Mouse (Mus musculus) CD4-positive, CD25-positive, alpha-beta regulatory T cell, adult 2 months (primary cell): ENCODE measurements around the gene Dusp23.
A peak's percentile ranks its signal among the peaks of the same experiment; 100 is the strongest.

Experiments used
- DNase-seq: peaks from one replicate; pipeline ENCODE4 v3.0.0-alpha.2; 2012; ENCODE audit warnings: low read depth, low spot score

Gene Dusp23

DNA sequence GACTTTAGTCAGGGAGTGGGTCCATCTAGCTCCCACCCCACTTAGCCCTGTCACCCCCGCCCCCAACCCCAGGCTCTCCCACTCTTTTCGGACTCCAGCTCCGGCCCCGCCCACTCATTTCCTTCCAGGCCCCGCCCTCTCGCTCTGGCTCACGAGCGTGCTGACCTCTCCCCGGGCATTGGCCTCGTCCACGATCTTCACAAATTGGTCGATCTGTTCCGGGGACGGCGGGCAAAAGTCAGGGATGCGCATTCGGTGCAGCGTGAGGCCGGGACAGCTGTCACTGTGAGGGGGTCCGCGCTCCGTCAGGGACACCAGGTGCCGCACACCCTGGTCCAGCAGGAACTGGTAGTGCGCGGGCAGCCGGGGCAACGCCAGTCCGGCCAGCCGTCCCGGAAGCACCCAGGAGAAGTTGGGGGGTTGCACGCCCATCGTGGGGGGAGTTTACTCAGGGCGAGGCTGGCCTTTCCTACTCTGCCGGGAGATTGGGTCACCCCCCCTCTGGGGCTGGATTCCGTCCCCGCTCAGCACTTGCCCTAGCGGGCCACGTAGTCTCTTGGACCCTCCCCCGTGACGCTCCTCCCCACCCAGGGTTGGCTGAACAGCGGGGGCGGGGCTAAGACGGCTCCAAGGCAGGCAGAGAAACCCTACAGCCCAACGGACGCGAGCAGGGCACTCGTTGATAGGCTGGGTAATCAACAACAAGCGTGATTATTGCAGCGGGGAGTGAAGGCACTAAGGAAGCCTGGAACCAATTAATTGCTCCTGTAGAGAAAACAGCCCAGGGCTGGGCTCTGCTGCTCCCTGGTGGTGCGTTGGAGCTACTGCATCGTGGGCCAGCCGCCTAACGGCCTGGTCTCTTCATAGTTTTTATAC is at the start of gene Dusp23:
Dusp23 (minus strand) TSS at position 512 of the 876 bp plus-strand sequence.
- DNase-seq = peak; percentile 98

DNA sequence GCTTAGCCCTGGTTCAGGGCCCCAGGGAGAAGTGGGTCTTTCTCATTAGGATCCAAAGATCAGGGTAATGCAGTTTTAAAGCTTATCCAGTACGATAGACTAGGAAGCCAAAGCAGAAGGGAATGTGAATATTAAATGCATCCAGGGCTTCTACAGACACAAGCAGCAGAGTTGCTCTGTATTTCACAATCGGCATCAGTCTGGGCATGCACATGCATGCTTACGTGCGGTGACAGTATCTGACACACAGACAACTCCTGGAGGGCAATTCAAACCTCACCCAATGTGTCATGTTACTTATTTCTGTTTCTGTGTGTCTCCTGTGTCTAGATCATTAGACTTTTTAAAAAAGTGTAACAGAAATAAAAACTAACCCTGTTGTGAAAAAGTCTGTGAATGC is 48.0 kb upstream of the Dusp23 start:
- no peak for DNase-seq

DNA sequence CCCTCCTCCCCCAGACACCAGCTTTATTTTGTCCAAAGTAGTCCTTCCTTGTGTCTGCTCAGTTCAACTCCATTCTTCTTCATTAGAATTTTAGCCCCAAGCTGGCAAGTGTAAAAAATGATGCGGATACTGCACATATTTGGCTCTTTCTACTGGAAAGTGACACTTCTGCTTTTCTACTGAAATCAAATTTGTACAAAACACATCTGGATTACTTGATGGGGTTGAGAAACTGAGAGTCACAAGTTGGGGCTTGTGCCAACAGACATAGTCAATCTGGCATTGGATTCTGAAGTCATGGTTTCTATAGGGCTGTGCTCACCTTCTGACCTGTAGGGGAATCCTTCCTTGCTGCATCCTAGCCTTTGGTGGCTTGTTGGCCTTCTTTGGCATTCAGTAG is 38.0 kb upstream of the Dusp23 start:
- no peak for DNase-seq

GRCm38 (mm10) chr1:172667597-172667996 is 34.8 kb upstream of the Dusp23 start:
- no peak for DNase-seq

- no peak for DNase-seq
These were observed 32.7 kb upstream of the Dusp23 start for GRCm38 (mm10) chr1:172665457-172665856.

- no peak for DNase-seq
These were observed 26.9 kb upstream of the Dusp23 start for GRCm38 (mm10) chr1:172659688-172660087.

GRCm38 (mm10) chr1:172657266-172657665 is 24.5 kb upstream of the Dusp23 start:
- DNase-seq = no peak

DNA sequence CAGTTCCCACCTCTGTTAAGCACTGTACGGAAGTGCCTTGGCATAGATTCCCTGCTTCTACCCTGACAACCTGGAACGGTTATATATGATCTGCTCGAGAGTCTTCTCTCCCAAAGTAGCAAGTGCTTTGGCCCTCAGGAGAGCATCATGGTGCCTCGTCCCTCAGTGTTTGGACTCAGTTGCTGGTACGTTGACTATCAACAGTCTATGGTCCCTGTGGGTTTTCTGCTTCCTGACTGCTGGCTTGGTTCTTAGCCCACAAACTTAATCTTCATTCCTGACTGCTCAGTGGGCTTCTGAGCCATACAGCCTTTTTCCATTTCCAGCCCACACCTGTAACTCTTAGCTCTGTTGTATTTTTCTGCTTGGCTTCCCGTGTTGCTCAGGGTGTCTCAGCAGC is 21.1 kb upstream of the Dusp23 start:
- DNase-seq = no peak

- no peak for DNase-seq
These were observed 19.4 kb upstream of the Dusp23 start for GRCm38 (mm10) chr1:172652040-172652662.

DNA sequence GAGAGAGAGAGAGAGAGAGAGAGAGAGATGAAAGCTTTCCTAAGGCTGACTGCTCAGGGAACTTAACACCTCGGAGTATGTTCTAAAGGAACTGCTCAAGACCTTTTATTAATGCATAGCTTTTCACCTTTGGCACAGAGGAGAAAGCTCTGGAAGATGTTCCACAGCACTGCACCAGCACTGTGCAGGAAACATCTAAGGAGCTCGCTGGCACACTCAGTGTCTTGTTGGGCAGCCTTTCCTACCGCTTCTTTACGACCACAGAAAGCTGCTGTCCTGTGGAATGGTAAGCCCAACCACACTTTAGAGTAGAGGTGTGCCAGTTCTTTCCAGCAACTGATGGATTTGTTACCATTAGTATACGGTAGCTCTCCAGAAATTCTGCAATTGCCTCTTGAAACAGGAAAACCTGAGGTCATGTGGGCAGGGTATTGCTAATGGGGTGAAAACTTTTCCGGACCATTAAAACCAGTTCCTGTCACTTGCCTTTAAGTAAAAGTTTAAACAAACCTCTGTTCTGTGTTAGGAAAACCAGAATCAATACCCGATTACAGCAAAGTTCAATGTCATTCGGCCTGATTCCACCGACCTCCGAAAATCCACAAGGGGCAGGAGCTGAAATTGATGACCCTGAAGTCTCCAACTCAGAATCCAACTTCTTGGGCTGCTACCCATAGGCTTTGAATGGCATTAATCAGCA is 18.7 kb upstream of the Dusp23 start:
- DNase-seq = no peak

- peak; percentile 37 for DNase-seq
These were observed 17.9 kb upstream of the Dusp23 start for GRCm38 (mm10) chr1:172650519-172651287.

DNA sequence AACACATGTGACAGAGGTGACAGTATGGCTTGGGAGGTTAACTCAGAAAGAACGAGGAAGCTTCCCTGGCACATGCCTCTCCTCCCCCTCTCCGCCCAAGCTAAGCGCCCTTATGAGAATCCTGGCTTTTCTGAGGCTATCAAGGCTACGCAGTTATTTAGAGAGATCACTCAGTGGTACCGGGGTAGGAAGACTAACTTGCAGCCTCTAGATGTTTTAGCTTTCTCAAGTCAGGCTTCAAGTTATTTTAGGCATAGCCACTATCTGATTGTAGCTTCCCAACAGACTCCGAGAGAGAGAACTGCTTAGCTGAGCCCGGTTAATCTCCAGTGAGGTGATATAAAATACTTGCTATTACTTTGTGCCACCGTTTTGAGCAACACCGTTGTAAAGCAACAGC is 16.6 kb upstream of the Dusp23 start:
- no peak for DNase-seq

GRCm38 (mm10) chr1:172647236-172647635 is 14.5 kb upstream of the Dusp23 start:
- no peak for DNase-seq

DNA sequence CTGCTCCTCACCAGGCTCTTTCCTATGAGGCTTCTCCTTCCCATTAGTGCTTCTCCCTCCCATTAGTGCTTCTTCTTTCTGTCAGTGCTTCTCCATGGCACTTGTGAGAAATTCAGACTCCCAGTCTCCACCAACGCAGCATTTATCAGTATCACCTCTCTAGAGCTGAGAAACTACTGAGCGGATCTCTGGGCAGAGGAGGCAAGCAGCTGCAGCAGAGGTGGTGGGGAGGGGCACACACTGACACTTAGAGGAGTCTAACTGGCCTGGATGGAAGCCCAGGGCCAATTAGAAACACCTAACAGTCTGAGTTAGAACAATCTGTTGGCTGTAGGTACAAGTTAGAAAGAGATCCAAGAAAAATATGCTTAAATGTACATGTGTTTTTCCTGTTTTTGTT is 6.0 kb upstream of the Dusp23 start:
- DNase-seq = no peak

DNA sequence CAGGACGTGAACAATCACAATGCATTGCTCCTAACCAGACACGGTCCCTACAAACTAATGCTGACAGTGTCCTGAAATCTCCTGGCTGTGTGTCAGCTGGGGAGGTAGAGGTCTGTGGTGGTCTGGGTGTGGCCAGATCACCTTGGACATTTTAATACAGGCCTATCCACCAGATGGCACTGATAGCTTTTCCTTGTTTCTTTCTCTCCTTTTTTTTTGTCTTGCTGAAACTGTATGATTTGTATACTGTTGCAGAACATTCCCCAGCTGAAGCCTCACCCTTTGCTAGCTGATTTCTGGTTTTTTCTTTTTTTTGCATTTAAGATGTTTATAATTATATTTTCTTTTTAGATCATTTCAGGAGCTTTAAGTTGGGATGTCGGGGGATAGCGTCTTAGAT is 5.0 kb upstream of the Dusp23 start:
- DNase-seq = no peak

- no peak for DNase-seq
These were observed 3.5 kb upstream of the Dusp23 start for GRCm38 (mm10) chr1:172636266-172636665.

DNA sequence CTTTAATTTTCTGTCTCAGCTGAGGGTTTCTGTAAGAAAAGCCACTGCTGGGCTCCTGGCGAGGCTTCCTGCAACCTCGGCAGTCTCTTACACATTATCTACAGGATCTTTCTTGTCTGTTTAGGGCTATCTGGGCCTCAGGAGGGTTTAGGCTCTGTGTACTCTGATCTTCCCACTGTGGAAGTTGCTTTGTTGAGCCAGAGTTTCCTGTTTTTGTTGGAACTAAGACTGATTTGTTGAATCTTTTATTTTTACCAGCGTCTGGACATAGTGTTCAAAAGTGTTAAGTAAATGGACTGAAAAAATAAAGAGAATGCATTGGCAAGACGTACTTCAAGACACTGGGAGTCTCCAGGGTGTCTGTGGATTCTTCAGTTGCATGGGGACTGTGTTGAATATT is 2.5 kb upstream of the Dusp23 start:
- no peak for DNase-seq

DNA sequence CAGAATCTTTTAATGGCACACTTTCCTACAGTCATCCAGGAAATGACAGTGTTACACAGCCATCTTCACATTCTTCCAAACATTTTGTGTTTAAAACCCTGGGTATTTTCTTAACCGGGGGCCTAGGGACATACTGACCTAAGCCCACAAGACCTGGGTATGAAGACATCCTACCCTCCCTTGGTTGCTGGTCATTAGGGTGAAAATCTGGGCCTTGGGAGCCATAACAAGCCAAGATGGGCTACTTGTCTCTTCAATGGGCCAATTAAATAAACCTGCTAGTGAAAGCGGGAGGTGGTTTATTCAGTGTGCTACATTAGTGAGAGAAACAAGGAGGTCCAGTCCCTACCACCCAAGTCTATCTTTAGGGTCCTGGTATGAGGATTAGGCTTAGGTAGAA is 1.4 kb upstream of the Dusp23 start:
- no peak for DNase-seq

DNA sequence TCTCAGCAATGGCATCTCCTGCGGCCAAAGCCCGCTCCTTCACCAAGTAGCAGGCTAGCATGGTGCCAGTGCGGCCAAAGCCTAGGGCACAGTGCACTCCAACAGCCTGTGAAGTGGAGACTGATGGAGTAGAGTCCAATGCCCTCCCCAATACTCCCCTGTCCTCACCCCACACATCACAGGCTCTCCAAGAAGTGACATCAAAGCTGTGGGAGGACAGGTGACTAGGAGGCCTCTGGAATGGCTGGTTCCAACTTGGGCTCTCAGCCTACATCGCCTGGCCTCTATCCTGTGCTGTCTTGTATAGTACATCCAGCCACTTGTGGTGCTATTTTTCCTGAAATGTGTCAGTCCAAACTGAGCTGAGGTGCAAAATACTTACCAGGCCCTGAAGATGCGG is 1.0 kb downstream of the Dusp23 start:
- peak; percentile 13 for DNase-seq

- no peak for DNase-seq
These were observed 2.9 kb downstream of the Dusp23 start for GRCm38 (mm10) chr1:172629831-172630230.

DNA sequence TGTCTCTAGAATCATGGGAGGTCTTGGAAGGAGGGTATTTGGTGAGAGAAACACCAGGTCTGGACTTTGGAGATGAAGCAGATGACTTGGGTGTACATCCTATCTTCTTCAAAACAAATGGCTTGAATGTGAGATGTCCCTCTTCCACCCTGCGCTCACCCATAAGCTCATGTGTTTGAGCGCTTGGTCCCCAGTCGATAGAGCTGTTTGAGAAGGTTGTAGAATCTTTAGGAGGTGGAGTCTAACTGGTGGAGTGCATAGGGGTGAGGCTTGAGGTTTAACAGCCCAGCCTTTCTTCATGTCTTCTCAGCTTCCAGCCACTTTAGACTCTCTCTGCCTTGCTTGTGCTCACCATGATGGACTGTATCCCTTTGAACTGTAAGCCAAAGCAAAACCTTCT is 6.5 kb downstream of the Dusp23 start:
- DNase-seq = no peak

DNA sequence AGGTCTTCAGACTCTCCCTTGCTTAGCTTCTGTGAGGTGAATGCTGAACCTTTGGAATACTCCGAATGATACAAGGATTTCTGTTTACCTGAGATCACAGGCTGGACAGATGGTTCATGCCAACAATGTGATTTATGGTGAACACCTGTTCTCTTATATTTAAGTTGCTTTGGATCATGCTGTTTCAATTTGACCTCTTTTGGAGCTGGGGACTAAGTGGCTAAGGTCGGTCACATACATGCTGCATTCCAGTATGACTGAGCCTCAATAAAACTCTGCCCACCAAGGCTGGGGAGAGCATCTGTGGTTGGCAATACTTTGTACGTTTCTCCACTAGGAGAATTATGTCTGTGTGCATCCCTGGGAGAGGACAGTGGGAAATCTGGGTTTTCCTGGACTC is 8.7 kb downstream of the Dusp23 start:
- DNase-seq = no peak
